Mouse (Mus musculus) midbrain, embryonic 16.5 days (tissue): ENCODE measurements at regions not wholly inside any gene's neighbourhood (a gene's known extent, or its start where the extent isn't known, plus 50 kb on each side); places are given as distances from the start of the nearest gene placed in this dataset.

Source experiments
- ATAC-seq: fragments of 200-750 bp; cut with Nextera tagmentation; 2 replicates; pipeline ENCODE4 v1.8.0; 2017; ENCODE audit warnings: moderate TSS enrichment
- H3K27ac ChIP-seq: fragments of 300-500 bp; sonication (generic); 2 replicates; pipeline ENCODE4 v1.5.1; 2014; ENCODE audit warnings: mild to moderate bottlenecking, low read length, mixed read lengths
- H3K27me3 ChIP-seq: fragments of 300-500 bp; sonication (generic); 2 replicates; pipeline ENCODE4 v1.6.1; 2014; ENCODE audit warnings: low read depth, low read length, mixed read lengths; ENCODE audit not compliant: control insufficient read depth, insufficient read depth
- H3K36me3 ChIP-seq: fragments of 300-500 bp; sonication (generic); 2 replicates; pipeline ENCODE4 v1.6.1; 2014; ENCODE audit warnings: mild to moderate bottlenecking, low read length, moderate library complexity, mixed read lengths; ENCODE audit not compliant: control insufficient read depth, insufficient read depth
- H3K4me1 ChIP-seq: fragments of 300-500 bp; sonication (generic); 2 replicates; pipeline ENCODE4 v1.6.1; 2014; ENCODE audit warnings: mild to moderate bottlenecking, low read length, mixed read lengths; ENCODE audit not compliant: control insufficient read depth, insufficient read depth
- H3K4me2 ChIP-seq: fragments of 300-500 bp; sonication (generic); 2 replicates; pipeline ENCODE4 v1.6.1; 2014; ENCODE audit warnings: mild to moderate bottlenecking, low read length, mixed read lengths
- H3K4me3 ChIP-seq: fragments of 300-500 bp; sonication (generic); 2 replicates; pipeline ENCODE4 v1.5.1; 2014; ENCODE audit warnings: low read depth, mild to moderate bottlenecking, low read length, moderate library complexity, mixed read lengths
- H3K9ac ChIP-seq: fragments of 300-500 bp; sonication (generic); 2 replicates; pipeline ENCODE4 v1.6.1; 2014; ENCODE audit warnings: low read depth, low read length, mixed read lengths
- H3K9me3 ChIP-seq: fragments of 300-500 bp; sonication (generic); replicated peaks from 2 replicates; pipeline ENCODE4 v1.6.1; 2014; ENCODE audit warnings: mild to moderate bottlenecking, low read length, mixed read lengths; ENCODE audit not compliant: control insufficient read depth, poor library complexity, severe bottlenecking
- WGBS: fragments of 180-500 bp; shearing (Covaris S2); extraction: QIAGEN DNeasy Blood & Tissue Kit; methylation state at CpG from one replicate; pipeline ENCODE4 v1.1.7; 2014; 5-methylcytosine and 5-hydroxymethylcytosine counted together

DNA sequence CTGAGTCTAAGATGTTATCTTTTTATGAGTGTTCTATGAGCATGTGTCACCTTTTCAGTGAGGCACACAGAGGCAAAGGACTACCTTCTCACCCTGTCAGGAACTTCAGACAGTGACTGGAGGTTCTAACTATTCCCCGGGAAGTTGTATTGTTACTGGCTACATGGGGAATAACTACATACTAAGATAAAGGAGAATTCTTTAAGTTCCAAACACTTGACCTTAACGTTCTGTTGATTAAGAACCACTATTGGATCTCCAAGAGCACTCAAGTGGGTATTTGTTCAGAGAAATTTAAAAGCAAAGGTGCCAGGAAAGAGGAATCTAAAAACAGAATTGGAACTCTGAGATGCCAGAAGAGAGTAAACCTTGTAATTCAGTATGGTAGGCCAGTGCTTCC lies 139.5 kb upstream of the Nrp1 start:
- H3K36me3 ChIP-seq = no peaks in the 10 kb centered on the region
- H3K9ac ChIP-seq = no peak overlapping the region
- no peak overlapping the region for H3K4me3 ChIP-seq
- no peaks in the 10 kb centered on the region for H3K4me1 ChIP-seq
- no peaks in the 10 kb centered on the region for H3K27me3 ChIP-seq
- 78% methylated on average over 2 of the region's 2 CpGs for WGBS
- no peaks in the 10 kb centered on the region for H3K9me3 ChIP-seq
- H3K4me2 ChIP-seq = no peak overlapping the region
- H3K27ac ChIP-seq = no peak overlapping the region
- ATAC-seq = no peak

DNA sequence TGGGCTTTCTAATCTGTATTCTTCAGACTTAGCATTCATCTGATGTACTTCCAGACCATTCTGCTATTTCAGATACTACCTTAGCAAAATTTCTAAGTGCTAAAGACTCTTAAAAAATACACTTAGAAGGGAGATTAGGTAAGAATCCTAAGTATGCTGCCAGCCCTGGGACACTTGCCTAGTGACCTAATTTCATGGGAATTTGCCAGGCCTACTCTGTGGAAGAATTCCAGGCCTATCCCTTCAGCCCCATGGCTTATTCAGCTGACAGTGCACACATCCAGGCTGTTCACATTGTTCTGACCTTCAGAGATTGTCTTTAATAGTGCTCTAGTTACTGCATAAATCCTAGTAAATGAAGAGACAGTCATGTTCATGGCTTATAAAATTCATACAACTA lies 138.9 kb upstream of the Nrp1 start:
- no peak overlapping the region for H3K4me3 ChIP-seq
- no peak overlapping the region for H3K4me2 ChIP-seq
- no peaks in the 10 kb centered on the region for H3K36me3 ChIP-seq
- no peak overlapping the region for H3K27ac ChIP-seq
- H3K27me3 ChIP-seq = no peaks in the 10 kb centered on the region
- no peaks in the 10 kb centered on the region for H3K9me3 ChIP-seq
- no peak for ATAC-seq
- no peaks in the 10 kb centered on the region for H3K4me1 ChIP-seq
- H3K9ac ChIP-seq = no peak overlapping the region

GRCm38 (mm10) chr8:128223092-128223491 lies 135.3 kb upstream of the Nrp1 start:
- Histone ChIP-seq H3K9ac (no peak overlapping the region), H3K27ac (no peak overlapping the region), H3K4me1 (no peaks in the 10 kb centered on the region), H3K36me3 (no peaks in the 10 kb centered on the region), H3K9me3 (no peaks in the 10 kb centered on the region), H3K27me3 (no peaks in the 10 kb centered on the region), H3K4me2 (no peak overlapping the region), H3K4me3 (no peak overlapping the region)
- ATAC-seq = no peak
- 95% methylated on average over 1 of the region's 1 CpGs for WGBS

- no peak overlapping the region for H3K4me2 ChIP-seq
- H3K4me3 ChIP-seq = no peak overlapping the region
- no peaks in the 10 kb centered on the region for H3K27me3 ChIP-seq
- H3K36me3 ChIP-seq = no peaks in the 10 kb centered on the region
- no peak for ATAC-seq
- no peak overlapping the region for H3K9ac ChIP-seq
- no peak overlapping the region for H3K27ac ChIP-seq
- H3K9me3 ChIP-seq = no peaks in the 10 kb centered on the region
- H3K4me1 ChIP-seq = no peaks in the 10 kb centered on the region
These were observed 134.9 kb upstream of the Nrp1 start for GRCm38 (mm10) chr8:128223522-128223921.

DNA sequence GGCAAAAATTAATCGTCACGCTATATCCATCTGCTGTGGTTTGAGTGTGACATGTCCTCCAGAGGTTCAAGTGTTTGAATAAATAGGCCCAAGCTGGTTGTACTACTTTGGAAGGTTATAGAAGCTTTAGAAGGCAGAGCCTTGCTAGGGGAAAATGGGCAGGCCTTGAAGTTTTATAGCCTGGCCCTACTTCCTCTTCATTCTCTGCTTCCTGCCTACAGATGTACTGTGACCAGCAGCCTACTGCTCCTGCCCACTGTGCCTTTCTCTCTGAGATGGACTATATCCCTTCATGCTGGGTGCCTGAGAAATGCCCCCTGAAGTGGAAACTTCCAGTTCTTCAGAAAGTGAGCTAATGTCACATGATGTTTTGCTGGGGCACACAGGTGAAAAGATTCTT lies 133.3 kb upstream of the Nrp1 start:
- Histone ChIP-seq H3K27me3 (no peaks in the 10 kb centered on the region), H3K4me1 (no peaks in the 10 kb centered on the region), H3K9me3 (no peaks in the 10 kb centered on the region), H3K36me3 (no peaks in the 10 kb centered on the region), H3K4me2 (no peak overlapping the region), H3K4me3 (no peak overlapping the region), H3K27ac (no peak overlapping the region), H3K9ac (no peak overlapping the region)
- 100% methylated on average over 2 of the region's 2 CpGs for WGBS
- no peak for ATAC-seq

DNA sequence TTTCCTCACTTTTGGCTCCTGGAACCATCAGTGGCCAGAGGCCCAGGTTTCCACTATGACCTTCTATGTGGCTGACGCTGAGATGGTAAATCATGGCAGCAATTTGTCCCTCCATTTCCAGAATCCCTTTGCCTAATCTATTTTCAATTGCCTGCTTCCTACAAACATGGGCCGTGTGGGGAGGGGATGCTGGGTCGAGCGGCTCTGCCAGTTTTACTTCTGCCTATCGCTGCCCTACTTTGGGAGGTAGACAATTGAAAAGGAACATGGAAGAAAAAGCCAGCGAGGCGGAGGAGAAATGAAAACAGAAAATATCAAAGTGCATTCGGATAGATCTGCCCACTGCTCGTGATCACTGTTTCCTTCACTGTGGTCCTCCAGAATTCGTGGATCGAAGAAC lies 123.3 kb upstream of the Nrp1 start:
- Histone ChIP-seq H3K36me3 (no peaks in the 10 kb centered on the region), H3K4me2 (no peak overlapping the region), H3K27ac (no peak overlapping the region), H3K9ac (no peak overlapping the region), H3K9me3 (no peaks in the 10 kb centered on the region), H3K4me1 (no peaks in the 10 kb centered on the region), H3K27me3 (no peaks in the 10 kb centered on the region), H3K4me3 (no peak overlapping the region)
- WGBS = 92% methylated on average over 11 of the region's 11 CpGs
- ATAC-seq = no peak

GRCm38 (mm10) chr8:128235527-128235926 lies 122.9 kb upstream of the Nrp1 start:
- Histone ChIP-seq H3K4me2 (no peak overlapping the region), H3K4me1 (no peaks in the 10 kb centered on the region)

DNA sequence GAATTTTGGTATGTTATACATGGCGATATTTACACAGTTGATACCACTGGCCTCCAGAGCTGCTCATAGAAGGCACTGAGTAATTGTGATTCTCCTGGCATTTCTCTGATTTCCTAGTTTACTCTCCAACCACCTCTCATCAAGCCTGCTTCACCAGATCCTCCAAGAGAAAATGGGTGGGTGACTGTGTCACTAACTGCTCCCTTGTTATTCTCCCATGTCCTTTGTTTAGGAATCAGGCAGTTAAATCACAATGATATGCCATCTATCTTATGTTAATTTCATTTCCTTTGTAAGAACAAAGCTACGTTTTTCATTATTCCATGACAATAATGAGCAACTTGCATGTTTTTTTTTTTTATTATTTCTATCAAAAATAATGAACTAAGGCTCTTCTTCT lies 122.3 kb upstream of the Nrp1 start:
- Histone ChIP-seq H3K9ac (no peak overlapping the region), H3K4me2 (no peak overlapping the region), H3K27me3 (no peaks in the 10 kb centered on the region), H3K27ac (no peak overlapping the region), H3K36me3 (no peaks in the 10 kb centered on the region), H3K4me3 (no peak overlapping the region), H3K4me1 (no peaks in the 10 kb centered on the region), H3K9me3 (no peaks in the 10 kb centered on the region)
- no peak for ATAC-seq
- WGBS = 81% methylated on average over 2 of the region's 2 CpGs

More at GRCm38 (mm10) chr8:128235527-128235926, 122.9 kb upstream of the Nrp1 start:
- H3K27ac ChIP-seq = no peak overlapping the region
- no peaks in the 10 kb centered on the region for H3K36me3 ChIP-seq
- ATAC-seq = no peak
- no peak overlapping the region for H3K9ac ChIP-seq
- no peak overlapping the region for H3K4me3 ChIP-seq
- H3K27me3 ChIP-seq = no peaks in the 10 kb centered on the region
- 86% methylated on average over 5 of the region's 5 CpGs for WGBS
- no peaks in the 10 kb centered on the region for H3K9me3 ChIP-seq

GRCm38 (mm10) chr8:128238948-128239347 lies 119.5 kb upstream of the Nrp1 start:
- Histone ChIP-seq H3K4me3 (no peak overlapping the region), H3K9ac (no peak overlapping the region), H3K4me1 (no peaks in the 10 kb centered on the region), H3K27me3 (no peaks in the 10 kb centered on the region), H3K36me3 (no peaks in the 10 kb centered on the region), H3K9me3 (no peaks in the 10 kb centered on the region), H3K4me2 (no peak overlapping the region), H3K27ac (no peak overlapping the region)
- 86% methylated on average over 2 of the region's 2 CpGs for WGBS
- ATAC-seq = no peak

GRCm38 (mm10) chr8:128239783-128240182 lies 118.6 kb upstream of the Nrp1 start:
- WGBS = 43% methylated on average over 1 of the region's 1 CpGs

More at GRCm38 (mm10) chr8:128239783-128240182, 118.6 kb upstream of the Nrp1 start:
- Histone ChIP-seq H3K27ac (no peak overlapping the region), H3K4me3 (no peak overlapping the region), H3K9me3 (no peaks in the 10 kb centered on the region), H3K4me1 (no peaks in the 10 kb centered on the region), H3K36me3 (no peaks in the 10 kb centered on the region), H3K27me3 (no peaks in the 10 kb centered on the region), H3K9ac (no peak overlapping the region), H3K4me2 (no peak overlapping the region)
- no peak for ATAC-seq
